Mouse (Mus musculus): ENCODE measurements at regions not wholly inside any gene's neighbourhood (a gene's known extent, or its start where the extent isn't known, plus 50 kb on each side); places are given as distances from the start of the nearest gene placed in this dataset.

DNA sequence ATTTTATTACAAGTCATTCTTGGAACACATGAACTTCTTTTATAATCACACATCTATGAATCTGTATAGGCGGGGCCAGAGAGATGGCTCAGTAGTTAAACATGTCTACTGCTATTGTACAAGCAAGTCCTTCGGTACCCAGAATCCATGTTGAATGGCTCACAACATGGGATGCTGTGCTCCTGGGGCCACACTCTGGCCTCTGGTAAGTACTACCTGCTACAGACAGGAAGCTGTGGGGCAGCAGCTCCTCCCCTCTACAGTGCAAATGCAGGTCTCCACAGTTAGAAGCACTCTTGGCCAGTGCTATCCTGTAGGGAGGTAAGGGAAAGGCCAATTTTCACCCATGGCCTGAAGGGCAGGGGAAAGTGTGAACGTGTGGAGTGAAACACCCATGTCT lies 506.0 kb downstream of the Irx1 start:
- Histone ChIP-seq H3K27me3 (ENCODE audit: control insufficient read depth, insufficient read depth, low read length) (no peaks in the 10 kb centered on the region), H3K4me3 (ENCODE audit: low read depth, low read length) (no peak overlapping the region), H3K36me3 (ENCODE audit: control insufficient read depth, insufficient read depth, low read length) (no peaks in the 10 kb centered on the region), H3K27ac (ENCODE audit: insufficient read depth, low read depth, low read length) (no peak overlapping the region), H3K4me1 (ENCODE audit: control insufficient read depth, insufficient read depth, insufficient read length, low read length) (no peaks in the 10 kb centered on the region)
- 59% methylated on average over 3 of the region's 3 CpGs for WGBS
- TF ChIP-seq POLR2A (IDR thresholded peaks at IDR 0.05; ENCODE audit: low read depth, low read length) (no peak), CTCF (IDR thresholded peaks at IDR 0.05; ENCODE audit: extremely low read depth, insufficient read length, insufficient replicate concordance, low read depth, low read length) (no peak)

DNA sequence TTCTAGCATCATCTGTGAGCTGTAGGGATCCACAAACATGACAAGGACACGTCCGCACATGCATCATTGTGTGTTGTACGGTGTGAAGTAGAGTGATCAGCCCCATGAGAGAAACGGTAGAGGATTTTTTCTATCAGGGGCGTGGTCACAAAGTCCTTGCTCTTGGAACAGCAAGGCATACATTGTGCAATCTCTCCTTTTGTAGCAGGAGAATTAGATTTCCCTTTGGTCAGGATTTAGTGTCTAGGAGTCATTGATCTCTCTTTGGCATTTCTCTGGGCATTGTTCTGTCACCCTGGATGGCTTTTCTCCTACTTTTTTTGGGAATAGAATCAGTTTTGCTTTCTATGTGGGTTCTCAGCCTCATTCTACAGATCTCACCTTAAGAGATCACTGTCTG lies 511.3 kb downstream of the Irx1 start:
- WGBS: 71% methylated on average over 5 of the region's 5 CpGs

DNA sequence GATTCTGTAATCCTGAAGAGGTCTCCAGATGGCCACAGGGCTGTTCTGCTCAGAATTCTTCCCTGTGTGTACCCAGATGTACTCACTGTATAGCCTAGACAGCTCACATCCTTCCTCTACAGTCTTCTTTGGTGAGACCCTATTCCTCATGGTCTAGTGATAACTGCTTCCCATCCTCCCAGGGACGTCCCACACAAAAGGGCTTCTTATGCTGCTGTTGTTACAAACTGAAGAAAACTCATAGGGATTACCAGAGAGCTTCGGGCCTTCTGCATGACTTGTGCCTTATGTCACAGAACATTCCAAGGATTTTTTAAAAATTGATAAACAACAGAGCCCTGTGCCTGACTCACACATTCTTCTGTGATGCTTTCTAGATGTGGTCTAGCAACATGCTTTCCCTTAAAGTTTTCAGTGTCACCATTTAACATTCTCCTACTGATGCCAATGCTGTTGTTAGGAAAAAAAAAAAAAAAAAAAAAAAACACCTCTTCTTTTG lies 525.9 kb downstream of the Irx1 start:
- Histone ChIP-seq H3K27ac (ENCODE audit: insufficient read depth, low read depth, low read length) (no peak overlapping the region), H3K27me3 (ENCODE audit: control insufficient read depth, insufficient read depth, low read length) (no peaks in the 10 kb centered on the region), H3K36me3 (ENCODE audit: control insufficient read depth, insufficient read depth, low read length) (no peaks in the 10 kb centered on the region), H3K4me1 (ENCODE audit: control insufficient read depth, insufficient read depth, insufficient read length, low read length) (no peaks in the 10 kb centered on the region), H3K4me3 (ENCODE audit: low read depth, low read length) (no peak overlapping the region)
- TF ChIP-seq POLR2A (IDR thresholded peaks at IDR 0.05; ENCODE audit: low read depth, low read length): no peak
- no peak for TF ChIP-seq CTCF (IDR thresholded peaks at IDR 0.05; ENCODE audit: extremely low read depth, insufficient read length, insufficient replicate concordance, low read depth, low read length)
- WGBS: 58% methylated on average over 2 of the region's 2 CpGs

More for the DNA sequence above, 511.3 kb downstream of the Irx1 start:
- H3K27ac ChIP-seq (ENCODE audit: insufficient read depth, low read depth, low read length): no peak overlapping the region
- no peaks in the 10 kb centered on the region for H3K4me1 ChIP-seq (ENCODE audit: control insufficient read depth, insufficient read depth, insufficient read length, low read length)
- H3K36me3 ChIP-seq (ENCODE audit: control insufficient read depth, insufficient read depth, low read length): no peaks in the 10 kb centered on the region
- no peaks in the 10 kb centered on the region for H3K27me3 ChIP-seq (ENCODE audit: control insufficient read depth, insufficient read depth, low read length)
- TF ChIP-seq CTCF (IDR thresholded peaks at IDR 0.05; ENCODE audit: extremely low read depth, insufficient read length, insufficient replicate concordance, low read depth, low read length) (no peak), POLR2A (IDR thresholded peaks at IDR 0.05; ENCODE audit: low read depth, low read length) (no peak)
- H3K4me3 ChIP-seq (ENCODE audit: low read depth, low read length): no peak overlapping the region

DNA sequence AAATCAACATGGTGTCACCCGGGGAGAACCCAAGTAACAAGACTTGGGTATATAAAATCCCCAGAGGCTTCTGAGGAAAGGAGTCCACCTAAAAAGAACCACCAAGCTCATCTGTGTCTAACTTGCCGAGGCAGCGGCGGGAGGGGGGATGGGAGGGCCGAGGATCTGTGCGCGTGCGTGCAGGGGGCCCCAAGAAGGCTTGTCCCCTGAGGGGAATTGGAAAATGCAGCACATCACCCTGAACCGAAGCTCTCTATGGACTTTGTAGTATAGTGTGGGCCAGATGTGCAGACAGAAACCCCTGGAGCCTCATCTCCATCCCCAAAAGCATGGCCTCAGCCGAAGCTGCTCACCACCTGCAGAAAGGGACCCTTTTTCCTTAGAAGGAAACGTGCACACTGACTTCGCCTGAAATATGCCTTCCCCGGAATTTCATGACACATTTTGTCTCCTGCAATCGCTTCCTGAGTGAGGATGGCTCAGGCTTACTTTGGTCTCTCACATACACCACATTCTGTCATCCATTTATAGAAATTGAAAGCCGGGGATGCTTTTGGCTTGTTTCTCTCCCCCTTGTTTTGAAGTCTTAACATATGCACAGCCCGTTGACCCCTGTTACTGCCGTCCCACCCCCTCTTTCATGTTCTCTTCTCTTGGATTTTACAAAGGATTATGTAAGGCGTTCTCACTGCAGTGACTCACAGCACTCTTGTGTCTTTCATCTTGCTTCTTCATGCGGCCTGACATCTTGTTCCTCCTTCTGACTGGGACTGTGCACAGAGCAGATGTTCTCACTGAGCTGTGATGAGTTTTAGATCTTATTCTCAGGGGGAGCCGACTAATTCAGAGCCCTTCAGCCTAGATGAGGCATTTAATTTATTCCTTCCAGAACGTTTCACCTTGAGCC lies 559.6 kb downstream of the Irx1 start:
- Histone ChIP-seq H3K4me3 (ENCODE audit: low read depth, low read length) (no peak overlapping the region), H3K27ac (ENCODE audit: insufficient read depth, low read depth, low read length) (no peak overlapping the region), H3K27me3 (ENCODE audit: control insufficient read depth, insufficient read depth, low read length) (no peaks in the 10 kb centered on the region), H3K36me3 (ENCODE audit: control insufficient read depth, insufficient read depth, low read length) (no peaks in the 10 kb centered on the region), H3K4me1 (ENCODE audit: control insufficient read depth, insufficient read depth, insufficient read length, low read length) (no peaks in the 10 kb centered on the region)
- WGBS: 75% methylated on average over 21 of the region's 21 CpGs
- no peak for TF ChIP-seq POLR2A (IDR thresholded peaks at IDR 0.05; ENCODE audit: low read depth, low read length)

DNA sequence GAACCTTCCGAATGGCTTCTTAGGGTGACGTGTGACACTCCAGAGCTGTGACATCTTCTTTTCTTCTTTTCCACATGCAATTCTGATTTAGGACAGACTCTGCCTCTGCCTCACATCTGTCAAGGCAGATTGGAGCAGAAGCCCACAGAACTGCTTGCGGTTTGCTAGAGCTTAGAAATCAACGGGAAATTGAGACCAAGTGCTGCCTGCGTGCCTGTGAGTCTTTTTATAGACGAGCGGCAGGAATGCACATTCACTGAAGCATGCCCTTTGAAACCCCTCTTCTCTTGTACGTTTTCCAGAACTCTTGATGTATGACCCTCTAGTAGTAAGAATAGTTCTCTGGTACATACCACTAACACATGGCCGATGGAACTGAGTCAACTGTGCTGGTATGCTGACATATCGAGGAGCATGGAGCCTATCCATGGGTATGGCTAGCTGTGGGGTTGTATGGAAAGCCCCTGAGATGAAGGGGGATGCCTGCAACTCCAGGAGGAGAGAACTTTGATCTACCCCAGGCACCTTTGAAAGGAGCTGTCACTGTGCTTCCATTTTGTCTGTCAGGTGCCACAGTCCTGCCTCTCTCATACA lies 552.2 kb upstream of the Adamts16 start:
- no peak overlapping the region for H3K4me3 ChIP-seq (ENCODE audit: low read depth, low read length)
- H3K27ac ChIP-seq (ENCODE audit: insufficient read depth, low read depth, low read length): no peak overlapping the region
- WGBS: 73% methylated on average over 10 of the region's 10 CpGs
- H3K4me1 ChIP-seq (ENCODE audit: control insufficient read depth, insufficient read depth, insufficient read length, low read length): no peaks in the 10 kb centered on the region
- no peaks in the 10 kb centered on the region for H3K27me3 ChIP-seq (ENCODE audit: control insufficient read depth, insufficient read depth, low read length)
- H3K36me3 ChIP-seq (ENCODE audit: control insufficient read depth, insufficient read depth, low read length): no peaks in the 10 kb centered on the region
- TF ChIP-seq POLR2A (IDR thresholded peaks at IDR 0.05; ENCODE audit: low read depth, low read length) (no peak), CTCF (IDR thresholded peaks at IDR 0.05; ENCODE audit: extremely low read depth, insufficient read length, insufficient replicate concordance, low read depth, low read length) (no peak)

DNA sequence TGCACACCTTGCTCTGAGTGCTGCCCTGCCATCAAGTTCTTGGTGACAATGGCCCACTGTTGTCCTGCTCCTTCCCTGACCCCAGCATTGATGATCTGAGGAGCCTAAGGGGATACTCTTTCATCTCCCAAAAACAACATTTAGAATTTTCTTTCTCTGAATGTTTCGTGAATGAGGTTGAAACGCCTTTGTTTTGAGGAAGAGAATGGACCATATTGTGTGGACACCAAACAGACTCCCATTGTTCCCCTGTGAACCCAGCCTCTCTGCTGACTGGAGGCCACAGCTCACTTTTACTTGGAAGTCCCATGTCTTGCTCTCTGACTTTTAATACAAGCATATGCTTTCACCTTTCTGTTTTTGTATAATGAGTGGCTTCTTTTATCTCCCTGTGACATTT lies 537.0 kb upstream of the Adamts16 start:
- WGBS: 74% methylated on average over 2 of the region's 2 CpGs

DNA sequence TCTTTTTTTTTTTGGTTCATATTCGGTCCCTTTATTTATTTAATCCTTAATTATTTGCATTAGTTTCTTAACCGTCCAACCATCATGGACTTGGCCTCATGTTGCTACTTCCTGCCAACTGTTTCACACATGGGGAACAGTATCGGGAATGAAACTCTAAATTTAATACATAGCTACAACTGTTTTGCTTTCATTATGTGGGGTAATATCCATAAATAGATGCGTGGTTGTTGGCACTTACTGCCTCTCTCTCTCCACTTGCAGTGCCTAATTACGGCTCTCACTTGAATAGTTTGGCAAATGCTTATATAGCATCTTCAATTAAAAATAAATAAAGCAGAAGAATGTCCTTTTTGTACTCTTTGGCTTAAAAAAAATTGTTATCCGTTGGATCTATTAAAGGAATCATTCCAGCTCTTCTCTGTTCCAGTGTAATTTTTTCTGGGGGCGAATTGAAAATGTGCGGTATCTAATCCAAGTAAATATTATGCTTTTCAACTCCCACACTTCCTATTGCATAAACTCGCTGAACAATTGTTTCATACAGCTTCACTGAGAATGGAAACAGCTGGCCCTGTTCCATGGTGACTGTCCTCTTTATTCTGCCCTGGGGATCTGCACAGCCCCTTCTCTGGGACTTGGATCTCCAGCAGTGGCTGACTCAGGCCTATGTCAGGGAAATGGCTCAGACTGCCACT lies 534.4 kb upstream of the Adamts16 start:
- H3K4me1 ChIP-seq (ENCODE audit: control insufficient read depth, insufficient read depth, insufficient read length, low read length): no peaks in the 10 kb centered on the region
- H3K27me3 ChIP-seq (ENCODE audit: control insufficient read depth, insufficient read depth, low read length): no peaks in the 10 kb centered on the region
- no peaks in the 10 kb centered on the region for H3K36me3 ChIP-seq (ENCODE audit: control insufficient read depth, insufficient read depth, low read length)
- TF ChIP-seq POLR2A (IDR thresholded peaks at IDR 0.05; ENCODE audit: low read depth, low read length): no peak
- no peak for TF ChIP-seq CTCF (IDR thresholded peaks at IDR 0.05; ENCODE audit: extremely low read depth, insufficient read length, insufficient replicate concordance, low read depth, low read length)
- WGBS: 64% methylated on average over 9 of the region's 9 CpGs
- H3K27ac ChIP-seq (ENCODE audit: insufficient read depth, low read depth, low read length): no peak overlapping the region
- no peak overlapping the region for H3K4me3 ChIP-seq (ENCODE audit: low read depth, low read length)

More for the DNA sequence above, 537.0 kb upstream of the Adamts16 start:
- no peak overlapping the region for H3K4me3 ChIP-seq (ENCODE audit: low read depth, low read length)
- no peaks in the 10 kb centered on the region for H3K27me3 ChIP-seq (ENCODE audit: control insufficient read depth, insufficient read depth, low read length)
- no peaks in the 10 kb centered on the region for H3K36me3 ChIP-seq (ENCODE audit: control insufficient read depth, insufficient read depth, low read length)
- no peak overlapping the region for H3K27ac ChIP-seq (ENCODE audit: insufficient read depth, low read depth, low read length)
- TF ChIP-seq POLR2A (IDR thresholded peaks at IDR 0.05; ENCODE audit: low read depth, low read length) (no peak), CTCF (IDR thresholded peaks at IDR 0.05; ENCODE audit: extremely low read depth, insufficient read length, insufficient replicate concordance, low read depth, low read length) (no peak)
- H3K4me1 ChIP-seq (ENCODE audit: control insufficient read depth, insufficient read depth, insufficient read length, low read length): no peaks in the 10 kb centered on the region

Measured in small intestine, adult 2 months (tissue).